Mouse (Mus musculus) C2C12 (cell line): Measurements from ENCODE around the gene Mzt1. TPM values are rescaled to one million over a fixed set of nuclear protein-coding genes. Genes with fewer than 3 reads are reported as not detected.
"Not testable (repeated sequence)": the region's sequence is repeated elsewhere in the genome, so short reads cannot be mapped to it uniquely, and the experiment has no call there.

Source experiments
- H3K27me3 ChIP-seq: one replicate; pipeline ENCODE4 v1.6.1; 2011; ENCODE audit not compliant: control insufficient read depth, insufficient read depth, insufficient read length
- H3K36me3 ChIP-seq: one replicate; pipeline ENCODE4 v1.6.1; 2011; ENCODE audit not compliant: control insufficient read depth, insufficient read depth
- H3K4me3 ChIP-seq: one replicate; pipeline ENCODE4 v1.5.1; 2011; ENCODE audit warnings: mild to moderate bottlenecking, control low read depth; ENCODE audit not compliant: poor library complexity, insufficient read depth, severe bottlenecking
- H3K79me2 ChIP-seq: one replicate; pipeline ENCODE4 v1.6.1; 2011; ENCODE audit not compliant: control insufficient read depth, insufficient read depth
- H3K79me3 ChIP-seq: one replicate; pipeline ENCODE4 v1.6.1; 2011; ENCODE audit warnings: low read depth, control low read depth
- H3ac ChIP-seq: one replicate; pipeline ENCODE3; 2011; ENCODE audit warnings: low read depth; ENCODE audit not compliant: control insufficient read depth, insufficient read length
- CEBPB ChIP-seq: IDR thresholded peaks from one replicate; pipeline ENCODE4 v1.6.1; 2011; ENCODE audit warnings: low read depth, mild to moderate bottlenecking, control low read depth, moderate library complexity
- CTCF ChIP-seq: IDR thresholded peaks from one replicate; pipeline ENCODE4 v1.5.1; 2011; ENCODE audit not compliant: control insufficient read depth, insufficient read depth, insufficient read length
- FOSL1 ChIP-seq: IDR thresholded peaks from one replicate; pipeline ENCODE4 v1.8.0; 2011; ENCODE audit warnings: mild to moderate bottlenecking, low read length; ENCODE audit not compliant: poor library complexity, insufficient read depth, severe bottlenecking
- MAX ChIP-seq: IDR thresholded peaks from one replicate; pipeline ENCODE4 v1.6.1; 2011; ENCODE audit warnings: mild to moderate bottlenecking, control low read depth
- MYOD1 ChIP-seq: IDR thresholded peaks from one replicate; pipeline ENCODE4 v1.6.1; 2011; ENCODE audit warnings: low read depth; ENCODE audit not compliant: control insufficient read depth, insufficient read length
- MYOG ChIP-seq: IDR thresholded peaks from one replicate; pipeline ENCODE4 v1.6.1; 2011; ENCODE audit not compliant: control insufficient read depth, insufficient read length; ENCODE audit errors: extremely low read depth
- USF1 ChIP-seq: IDR thresholded peaks from one replicate; pipeline ENCODE4 v1.6.1; 2011; ENCODE audit warnings: low read depth, mild to moderate bottlenecking, control low read depth, moderate library complexity
- polyA plus RNA-seq: library from polyadenylated mRNA; unstranded; fragments of >200 nt; fragmentation: generic; extraction: Trizol; gene quantifications from one replicate; pipeline ENCODE4 v1.2.1, GENCODE M21; 2012; ENCODE audit warnings: missing spikeins

Gene Mzt1
- polyA plus RNA-seq, 1 experiment: 9.7 TPM

DNA sequence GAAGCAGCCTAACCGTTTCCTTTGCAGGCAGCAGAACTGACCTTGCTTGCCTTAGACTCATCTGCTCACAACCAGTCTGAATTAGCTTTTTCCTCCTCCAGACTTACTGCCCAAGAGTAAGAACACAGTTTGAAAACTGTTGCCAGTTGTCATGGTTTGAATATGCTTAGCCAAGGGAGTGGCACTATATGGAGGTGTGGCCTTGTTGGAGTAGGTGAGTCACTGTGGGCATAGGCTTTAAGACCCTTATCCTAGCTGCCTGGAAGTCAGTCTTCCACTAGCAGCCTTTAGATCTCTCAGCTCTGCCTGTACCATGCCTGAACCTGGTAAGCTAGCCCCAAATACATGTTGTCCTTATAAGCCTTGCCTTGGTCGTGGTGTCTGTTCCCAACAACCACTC, 8.2 kb downstream of the Mzt1 start:
- Histone ChIP-seq H3K79me3 (peaks cover 56% of the 10 kb centered on the region), H3K36me3 (peaks cover 62% of the 10 kb centered on the region), H3ac (no peak overlapping the region), H3K27me3 (no peaks in the 10 kb centered on the region), H3K4me3 (no peak overlapping the region), H3K79me2 (peaks cover 58% of the 10 kb centered on the region)
- no peak for TF ChIP-seq MYOD1
- TF ChIP-seq USF1: no peak
- TF ChIP-seq CTCF: no peak

DNA sequence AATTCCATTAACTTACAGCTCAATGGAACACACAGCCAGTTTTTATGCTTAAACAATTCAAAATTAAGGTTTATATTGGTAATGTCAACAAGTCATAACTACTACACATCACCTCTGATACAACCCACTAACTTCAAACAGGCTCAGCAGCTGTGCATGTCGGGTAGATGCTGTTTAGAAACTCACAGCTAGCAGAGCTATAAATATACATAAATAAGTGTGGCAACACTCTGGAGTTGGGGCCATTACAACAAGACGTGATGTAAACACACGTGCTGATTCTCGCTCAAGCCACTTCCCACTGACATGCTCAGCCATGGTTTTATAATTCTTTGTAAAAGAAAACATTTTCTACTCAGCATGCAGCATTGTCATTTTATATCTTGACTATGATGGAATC, 9.9 kb downstream of the Mzt1 start:
- Histone ChIP-seq H3K36me3 (peaks cover 67% of the 10 kb centered on the region), H3K79me2 (peaks cover 41% of the 10 kb centered on the region)
- TF ChIP-seq CEBPB: no peak

DNA sequence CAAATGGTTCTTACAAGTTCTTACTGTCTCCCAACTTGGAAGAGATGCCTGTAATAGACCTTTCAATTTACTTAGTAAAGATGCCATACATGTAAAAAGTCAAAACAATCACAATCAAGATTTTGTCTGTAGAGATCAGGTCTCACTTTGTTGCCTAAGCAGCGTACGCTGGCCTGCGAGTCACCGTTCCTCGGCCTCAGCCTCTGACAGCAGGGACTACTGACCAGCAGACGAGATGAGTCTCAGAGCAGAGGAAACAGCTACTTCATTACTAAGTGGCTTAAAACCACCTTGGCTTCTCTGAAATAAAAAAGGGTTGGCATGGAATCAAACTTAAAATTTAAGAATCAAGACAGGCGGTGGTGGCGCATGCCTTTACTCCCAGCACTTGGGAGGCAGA, 11.1 kb downstream of the Mzt1 start:
- Histone ChIP-seq H3K79me3 (peaks cover 27% of the 10 kb centered on the region), H3K79me2 (peaks cover 29% of the 10 kb centered on the region), H3K36me3 (peaks cover 59% of the 10 kb centered on the region)
- H3ac ChIP-seq, H3K4me3 ChIP-seq, H3K27me3 ChIP-seq: not testable (repeated sequence)

More for the DNA sequence above, 9.9 kb downstream of the Mzt1 start:
- Histone ChIP-seq H3K79me3 (peaks cover 39% of the 10 kb centered on the region), H3K27me3 (no peaks in the 10 kb centered on the region), H3ac (no peak overlapping the region), H3K4me3 (no peak overlapping the region)

DNA sequence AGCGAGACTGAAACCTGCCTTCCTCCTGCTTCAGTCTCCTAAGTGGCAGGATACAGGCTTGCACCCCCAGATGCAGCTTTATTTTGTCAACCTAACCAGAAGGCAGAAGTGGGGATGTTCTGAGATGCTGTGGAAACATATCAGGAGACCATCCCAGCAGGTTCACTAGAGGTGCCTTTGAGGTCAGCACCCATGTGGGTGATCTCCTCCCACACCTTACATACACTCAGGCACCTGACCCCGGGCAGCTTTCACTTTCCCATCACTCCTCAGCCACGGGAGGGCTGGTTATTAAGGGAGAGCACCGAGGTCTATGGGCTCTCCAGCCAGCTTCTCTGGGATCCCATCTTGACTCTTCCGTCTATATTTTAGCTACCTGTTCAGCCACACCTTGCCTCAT, 13.3 kb downstream of the Mzt1 start:
- H3K36me3 ChIP-seq: peaks cover 38% of the 10 kb centered on the region
- no peak overlapping the region for H3ac ChIP-seq
- peaks cover 9% of the 10 kb centered on the region for H3K79me3 ChIP-seq
- H3K27me3 ChIP-seq: no peaks in the 10 kb centered on the region
- peaks cover 7% of the 10 kb centered on the region for H3K79me2 ChIP-seq
- H3K4me3 ChIP-seq: no peak overlapping the region
- TF ChIP-seq CEBPB: no peak
- TF ChIP-seq MAX: no peak
- no peak for TF ChIP-seq MYOD1
- no peak for TF ChIP-seq FOSL1
- no peak for TF ChIP-seq MYOG
- no peak for TF ChIP-seq CTCF
- TF ChIP-seq USF1: no peak

DNA sequence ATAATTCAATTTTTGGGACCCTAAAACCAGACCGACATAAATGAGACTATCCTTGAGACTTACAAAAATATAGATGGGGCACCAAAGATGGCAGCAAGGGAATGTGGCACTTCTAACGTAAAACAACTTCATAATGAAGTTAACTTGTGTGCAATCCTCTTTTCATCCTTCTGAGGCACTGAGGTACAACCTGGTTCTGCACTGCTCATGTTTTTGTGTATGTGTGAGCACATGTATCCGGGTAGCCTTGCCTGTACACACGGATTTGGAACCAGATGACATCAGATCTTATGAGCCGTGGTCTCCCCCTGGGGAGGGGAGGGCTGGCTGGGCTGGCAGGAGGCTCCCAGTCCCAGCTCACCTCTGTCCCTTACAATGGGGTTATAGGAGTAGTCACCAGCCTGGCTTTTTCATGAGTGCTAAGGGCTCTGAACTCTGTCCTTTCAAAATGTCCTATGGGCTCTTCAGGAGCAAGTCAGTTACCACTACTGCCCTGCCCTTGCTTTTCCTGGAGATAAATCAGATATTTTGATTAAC, 14.5 kb downstream of the Mzt1 start:
- Histone ChIP-seq H3K79me3 (peaks cover 4% of the 10 kb centered on the region), H3K27me3 (no peaks in the 10 kb centered on the region), H3K36me3 (peaks cover 32% of the 10 kb centered on the region), H3K79me2 (no peaks in the 10 kb centered on the region), H3K4me3 (no peak overlapping the region), H3ac (no peak overlapping the region)
- TF ChIP-seq CEBPB (no peak), USF1 (no peak), FOSL1 (no peak), MYOG (no peak), MAX (no peak), CTCF (no peak), MYOD1 (no peak)

DNA sequence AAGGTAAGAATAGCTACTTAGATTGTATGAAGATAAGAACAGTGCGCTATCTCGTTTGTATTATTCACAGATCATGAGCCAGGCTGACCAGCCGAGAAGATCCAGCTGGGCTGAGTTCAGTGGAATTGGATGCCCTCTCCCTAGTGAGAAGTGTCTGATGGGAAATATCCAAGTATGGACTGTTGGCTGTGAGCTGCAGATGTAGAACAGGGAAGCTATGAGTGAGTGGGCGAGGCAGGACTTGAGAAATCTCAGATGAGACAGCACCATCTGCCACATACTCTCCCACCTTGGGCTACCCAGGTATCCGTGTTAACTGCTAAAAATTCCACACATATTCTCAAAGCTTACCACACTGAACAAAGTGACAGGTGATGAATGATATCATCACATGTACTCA, 15.9 kb downstream of the Mzt1 start:
- Histone ChIP-seq H3ac (no peak overlapping the region), H3K4me3 (no peak overlapping the region), H3K79me3 (no peaks in the 10 kb centered on the region), H3K79me2 (no peaks in the 10 kb centered on the region), H3K36me3 (peaks cover 18% of the 10 kb centered on the region), H3K27me3 (no peaks in the 10 kb centered on the region)
- TF ChIP-seq MYOD1: no peak
- TF ChIP-seq CEBPB: no peak
- no peak for TF ChIP-seq MAX
- no peak for TF ChIP-seq USF1
- no peak for TF ChIP-seq FOSL1
- no peak for TF ChIP-seq MYOG
- no peak for TF ChIP-seq CTCF
